Mouse (Mus musculus) yolk sac, embryonic 10.5 days (tissue): ENCODE measurements around the gene Hist1h4i.
A peak's percentile ranks its signal among the peaks of the same experiment; 100 is the strongest.
"Not testable (repeated sequence)": the region's sequence is repeated elsewhere in the genome, so short reads cannot be mapped to it uniquely, and the experiment has no call there.

Experiments used
- DNase-seq: peaks from one replicate; pipeline ENCODE4 v3.0.0-alpha.2; 2017; ENCODE audit warnings: low spot score

Hist1h4i gene

GRCm38 (mm10) chr13:22041142-22041536, at the start of gene Hist1h4i:
Hist1h4i (minus strand) TSS chr13:22041362.
- DNase-seq, result peak; percentile 96

- DNase-seq, result not testable (repeated sequence)
Observed at GRCm38 (mm10) chr13:22084140-22084539, 43.0 kb upstream of the Hist1h4i start, which contains the start of gene Vmn1r188. Vmn1r188 (plus strand) TSS chr13:22084440.

GRCm38 (mm10) chr13:22063468-22063867, 22.3 kb upstream of the Hist1h4i start:
- no peak for DNase-seq

GRCm38 (mm10) chr13:22061422-22061821, 20.3 kb upstream of the Hist1h4i start:
- no peak for DNase-seq

GRCm38 (mm10) chr13:22053754-22054153, 12.6 kb upstream of the Hist1h4i start:
- no peak for DNase-seq

- no peak for DNase-seq
Observed at GRCm38 (mm10) chr13:22051523-22051859, 10.3 kb upstream of the Hist1h4i start.

- peak; percentile 97 for DNase-seq
Observed at GRCm38 (mm10) chr13:22050591-22051522, 9.7 kb upstream of the Hist1h4i start.

- DNase-seq, result no peak
Observed at GRCm38 (mm10) chr13:22049737-22050440, 8.7 kb upstream of the Hist1h4i start.

- no peak for DNase-seq
Observed at GRCm38 (mm10) chr13:22049041-22049440, 7.9 kb upstream of the Hist1h4i start.

- DNase-seq, result no peak
Observed at GRCm38 (mm10) chr13:22045311-22045710, 4.1 kb upstream of the Hist1h4i start.

- DNase-seq, result no peak
Observed at GRCm38 (mm10) chr13:22044432-22045155, 3.4 kb upstream of the Hist1h4i start.

GRCm38 (mm10) chr13:22043503-22044431, 2.6 kb upstream of the Hist1h4i start:
- no peak for DNase-seq

GRCm38 (mm10) chr13:22042568-22043502, 1.7 kb upstream of the Hist1h4i start, which contains the start of the genes Hist1h2ag and Hist1h2bj:
Hist1h2ag (minus strand) TSS chr13:22042944.
Hist1h2bj (plus strand) TSS chr13:22043214.
- DNase-seq, result peak; percentile 98

- DNase-seq, result peak; percentile 56
Observed at GRCm38 (mm10) chr13:22041651-22042567, 747 bp upstream of the Hist1h4i start.

GRCm38 (mm10) chr13:22040464-22041141, 559 bp downstream of the Hist1h4i start:
- peak; percentile 83 for DNase-seq

- DNase-seq, result no peak
Observed at GRCm38 (mm10) chr13:22039951-22040463, 1.2 kb downstream of the Hist1h4i start.

- DNase-seq, result no peak
Observed at GRCm38 (mm10) chr13:22039364-22039763, 1.8 kb downstream of the Hist1h4i start.

- DNase-seq, result no peak
Observed at GRCm38 (mm10) chr13:22037415-22037814, 3.7 kb downstream of the Hist1h4i start.
